Mouse (Mus musculus): Measurements from ENCODE around the gene Pkdrej. TPM values are rescaled to one million over a fixed set of nuclear protein-coding genes. Genes with fewer than 3 reads are reported as not detected.
"Not testable (repeated sequence)": the region's sequence is repeated elsewhere in the genome, so short reads cannot be mapped to it uniquely, and the experiment has no call there.

The Pkdrej gene
- 0.13 TPM in 1 of 2 replicates, not detected in the other for polyA plus RNA-seq (2011; ENCODE audit: insufficient read depth, insufficient read length, low read depth, missing spikeins)

DNA sequence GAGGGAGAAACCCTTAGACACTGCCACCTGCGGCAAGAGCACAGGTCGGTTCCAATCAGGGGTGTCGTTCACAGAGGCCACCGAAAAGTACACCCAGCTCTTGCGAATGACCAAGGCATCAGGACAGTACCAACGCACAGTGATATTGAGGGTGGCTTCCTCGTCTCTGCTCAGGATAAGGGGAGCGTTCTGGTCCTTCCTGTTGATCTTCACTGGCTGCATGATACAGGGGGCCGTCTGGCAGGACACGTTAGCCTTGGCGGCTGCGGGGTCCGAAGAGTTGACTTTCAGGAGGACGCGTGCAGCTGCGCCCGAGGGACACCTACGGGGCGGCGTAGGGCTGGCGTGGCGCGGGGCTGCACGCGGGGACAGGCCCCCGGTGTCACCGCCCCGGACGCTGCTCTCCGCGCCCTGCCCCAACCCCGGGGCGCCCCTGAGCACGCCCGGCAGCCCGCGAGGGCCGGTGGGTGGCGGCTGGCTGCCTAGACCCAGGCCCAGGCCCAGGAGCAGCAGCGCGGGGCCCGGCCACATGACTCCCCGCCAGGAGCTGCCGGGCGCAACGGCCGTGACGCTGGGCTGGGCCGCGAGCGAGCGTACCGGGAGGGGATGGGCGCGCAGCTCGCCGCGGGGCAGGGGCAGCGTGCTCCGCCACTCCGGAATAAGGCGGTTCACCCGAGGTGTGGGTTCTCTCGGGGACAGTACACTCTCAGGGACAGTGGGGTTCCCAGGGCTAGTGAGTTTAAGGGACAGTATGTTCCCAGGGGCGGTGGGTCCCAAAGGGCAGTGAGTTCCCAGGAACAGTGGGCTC, at the start of gene Pkdrej:
Pkdrej (minus strand) TSS at position 532 of the 808 bp plus-strand sequence.
- Histone ChIP-seq H3K4me3 (ENCODE audit: low read depth, low read length) (peak within 1 kb of the TSS; percentile 68), H3K9me3 (replicated peaks; ENCODE audit: control insufficient read depth, insufficient read depth, low read length, poor library complexity, severe bottlenecking) (no peaks in the 10 kb centered on the region), H3K27ac (ENCODE audit: insufficient read depth, low read length) (no peak within 1 kb of the TSS), H3K4me1 (ENCODE audit: control insufficient read depth, insufficient read depth, low read length) (no peaks in the 10 kb centered on the region), H3K9ac (ENCODE audit: low read depth, poor library complexity, severe bottlenecking) (peak within 1 kb of the TSS; percentile 58), H3K27me3 (ENCODE audit: control insufficient read depth, insufficient read depth, low read length, poor library complexity, severe bottlenecking) (0 out of 2 replicates have a peak, but pooled peaks cover 3% of the 10 kb centered on the region), H3K36me3 (ENCODE audit: control insufficient read depth, insufficient read depth, low read length, poor library complexity, severe bottlenecking) (no peaks in the 10 kb centered on the region)
- TF ChIP-seq CTCF (IDR thresholded peaks at IDR 0.05; ENCODE audit: low read depth, low read length), result no peak
- TF ChIP-seq EP300 (IDR thresholded peaks at IDR 0.05; ENCODE audit: insufficient read depth, low read depth, low read length), result no peak
- TF ChIP-seq POLR2A (IDR thresholded peaks at IDR 0.05; ENCODE audit: insufficient read depth, low read length), result no peak

DNA sequence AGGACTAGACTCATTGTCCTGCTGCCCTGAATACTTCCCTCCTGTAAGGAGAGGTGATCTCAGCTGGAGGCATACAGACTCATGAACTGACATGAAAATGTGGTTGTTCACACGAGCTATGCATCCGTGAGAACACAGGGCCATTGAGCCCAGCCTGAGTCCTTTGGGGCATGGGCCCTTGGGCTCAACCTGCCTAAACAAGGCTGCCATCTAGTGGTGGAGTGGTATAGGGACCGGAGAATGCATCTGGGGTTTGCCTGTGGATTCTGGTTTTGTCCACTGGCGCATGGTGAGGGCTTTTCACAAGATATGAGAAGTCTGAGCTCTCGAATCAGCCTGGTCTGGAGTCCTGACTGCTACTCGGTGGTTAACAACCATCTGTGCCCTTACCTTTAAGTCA, 46.2 kb upstream of the Pkdrej start:
- no peak overlapping the region for H3K9ac ChIP-seq (ENCODE audit: low read depth, poor library complexity, severe bottlenecking)
- peaks cover 87% of the 10 kb centered on the region for H3K36me3 ChIP-seq (ENCODE audit: control insufficient read depth, insufficient read depth, low read length, poor library complexity, severe bottlenecking)
- no peak for TF ChIP-seq EP300 (IDR thresholded peaks at IDR 0.05; ENCODE audit: insufficient read depth, low read depth, low read length)
- TF ChIP-seq POLR2A (IDR thresholded peaks at IDR 0.05; ENCODE audit: insufficient read depth, low read length), result no peak
- peak; percentile 78 for TF ChIP-seq CTCF (IDR thresholded peaks at IDR 0.05; ENCODE audit: low read depth, low read length)
- no peaks in the 10 kb centered on the region for H3K4me1 ChIP-seq (ENCODE audit: control insufficient read depth, insufficient read depth, low read length)
- no peak overlapping the region for H3K4me3 ChIP-seq (ENCODE audit: low read depth, low read length)
- H3K27ac ChIP-seq (ENCODE audit: insufficient read depth, low read length), result no peak overlapping the region
- no peaks in the 10 kb centered on the region for H3K27me3 ChIP-seq (ENCODE audit: control insufficient read depth, insufficient read depth, low read length, poor library complexity, severe bottlenecking)
- no peaks in the 10 kb centered on the region for H3K9me3 ChIP-seq (replicated peaks; ENCODE audit: control insufficient read depth, insufficient read depth, low read length, poor library complexity, severe bottlenecking)

DNA sequence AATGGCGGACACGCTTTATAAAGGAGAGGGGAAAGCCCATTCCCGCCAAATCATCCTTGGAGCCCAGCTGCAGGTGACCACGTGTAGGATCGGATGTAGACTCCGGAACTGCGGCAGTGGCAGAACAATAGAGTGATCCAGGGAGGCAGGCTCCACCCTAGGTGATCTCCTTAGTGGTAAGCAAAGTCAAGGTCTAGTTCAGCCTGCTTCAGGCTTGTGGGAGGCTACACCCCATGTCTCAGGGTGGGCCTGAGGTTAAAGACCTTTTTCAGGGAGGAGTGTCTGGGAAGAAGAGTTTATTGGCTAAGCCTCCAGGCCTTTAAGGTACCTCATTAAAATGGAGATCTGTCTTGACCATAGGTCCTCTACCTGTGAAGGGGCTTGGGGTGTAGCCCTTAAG, 44.4 kb upstream of the Pkdrej start:
- not testable (repeated sequence) for H3K9me3 ChIP-seq (replicated peaks; ENCODE audit: control insufficient read depth, insufficient read depth, low read length, poor library complexity, severe bottlenecking); H3K27me3 ChIP-seq (ENCODE audit: control insufficient read depth, insufficient read depth, low read length, poor library complexity, severe bottlenecking); H3K4me1 ChIP-seq (ENCODE audit: control insufficient read depth, insufficient read depth, low read length)
- Histone ChIP-seq H3K27ac (ENCODE audit: insufficient read depth, low read length) (peak overlapping the region; percentile 76; the same call in 1 of the 2 replicates), H3K36me3 (ENCODE audit: control insufficient read depth, insufficient read depth, low read length, poor library complexity, severe bottlenecking) (peaks cover 87% of the 10 kb centered on the region), H3K4me3 (ENCODE audit: low read depth, low read length) (peak overlapping the region; percentile 25; the same call in 1 of the 2 replicates), H3K9ac (ENCODE audit: low read depth, poor library complexity, severe bottlenecking) (peak overlapping the region; percentile 50)
- peak; percentile 89; the same call in 1 of the 2 replicates for TF ChIP-seq EP300 (IDR thresholded peaks at IDR 0.05; ENCODE audit: insufficient read depth, low read depth, low read length)

DNA sequence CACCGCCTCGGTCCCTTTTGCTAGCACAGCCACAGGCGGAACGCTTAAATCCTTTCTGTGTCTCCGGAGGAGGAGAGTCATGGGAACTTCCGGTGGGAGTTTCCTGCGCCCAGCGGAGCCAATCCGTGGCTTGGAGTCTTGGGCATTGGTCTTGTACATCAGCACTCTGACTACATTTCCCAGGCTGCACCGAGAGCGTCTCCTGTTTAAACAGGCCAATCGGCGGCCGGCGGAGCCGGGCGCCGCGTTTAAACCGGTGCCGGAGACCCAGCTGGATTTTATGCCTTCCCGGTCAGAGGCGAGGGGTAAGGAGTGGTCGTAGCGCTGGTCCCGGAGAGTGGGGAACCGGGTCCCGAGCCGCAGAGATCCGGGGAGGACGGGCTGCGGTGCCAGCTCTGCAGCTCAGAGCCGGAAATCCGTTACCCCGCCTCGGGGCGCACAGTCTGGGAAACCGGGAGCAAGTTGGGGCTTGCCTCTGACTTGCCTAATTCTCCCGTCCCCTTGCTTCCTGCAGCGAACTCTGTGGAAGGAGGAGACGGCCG, 38.0 kb upstream of the Pkdrej start, which contains the start of gene Gtse1:
Gtse1 (plus strand) TSS at position 256 of the 542 bp plus-strand sequence.
- TF ChIP-seq CTCF (IDR thresholded peaks at IDR 0.05; ENCODE audit: low read depth, low read length) (no peak), EP300 (IDR thresholded peaks at IDR 0.05; ENCODE audit: insufficient read depth, low read depth, low read length) (peak; percentile 78; the same call in 1 of the 2 replicates), POLR2A (IDR thresholded peaks at IDR 0.05; ENCODE audit: insufficient read depth, low read length) (peak; percentile 38)

DNA sequence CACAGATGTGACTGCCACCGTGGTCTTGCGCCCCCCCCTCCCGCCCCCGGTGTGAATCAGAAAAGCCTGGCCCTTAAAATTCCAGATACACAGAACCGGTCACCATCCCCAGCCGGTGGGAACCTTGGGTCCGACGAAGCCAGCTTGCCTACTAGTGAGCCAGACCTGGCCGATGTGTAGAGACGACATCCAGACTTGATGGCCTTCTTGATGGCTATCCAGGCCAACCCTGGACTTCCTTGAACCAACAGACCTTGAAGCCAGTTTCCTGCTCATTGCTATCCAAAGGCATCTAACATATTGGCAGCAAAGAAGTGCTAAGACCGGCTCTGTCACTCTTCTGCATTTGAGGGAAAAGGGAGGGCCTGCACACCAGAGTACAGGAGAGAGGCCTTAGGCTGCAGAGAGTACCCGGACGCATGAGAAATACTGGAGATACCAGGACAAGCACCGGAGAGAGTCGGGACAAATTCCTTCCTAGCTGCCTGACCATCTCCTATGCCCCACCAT, 37.5 kb upstream of the Pkdrej start:
- Histone ChIP-seq H3K27ac (ENCODE audit: insufficient read depth, low read length) (peak overlapping the region; percentile 18), H3K9ac (ENCODE audit: low read depth, poor library complexity, severe bottlenecking) (peak overlapping the region; percentile 84), H3K9me3 (replicated peaks; ENCODE audit: control insufficient read depth, insufficient read depth, low read length, poor library complexity, severe bottlenecking) (no peaks in the 10 kb centered on the region), H3K36me3 (ENCODE audit: control insufficient read depth, insufficient read depth, low read length, poor library complexity, severe bottlenecking) (peaks cover 36% of the 10 kb centered on the region), H3K27me3 (ENCODE audit: control insufficient read depth, insufficient read depth, low read length, poor library complexity, severe bottlenecking) (no peaks in the 10 kb centered on the region), H3K4me1 (ENCODE audit: control insufficient read depth, insufficient read depth, low read length) (no peaks in the 10 kb centered on the region), H3K4me3 (ENCODE audit: low read depth, low read length) (peak overlapping the region; percentile 97)
- TF ChIP-seq POLR2A (IDR thresholded peaks at IDR 0.05; ENCODE audit: insufficient read depth, low read length), result peak; percentile 21
- TF ChIP-seq CTCF (IDR thresholded peaks at IDR 0.05; ENCODE audit: low read depth, low read length), result no peak
- no peak for TF ChIP-seq EP300 (IDR thresholded peaks at IDR 0.05; ENCODE audit: insufficient read depth, low read depth, low read length)

More for the DNA sequence above, 38.0 kb upstream of the Pkdrej start, which contains the start of gene Gtse1:
- Histone ChIP-seq H3K27ac (ENCODE audit: insufficient read depth, low read length) (peak within 1 kb of the TSS; percentile 89), H3K36me3 (ENCODE audit: control insufficient read depth, insufficient read depth, low read length, poor library complexity, severe bottlenecking) (peaks cover 41% of the 10 kb centered on the region), H3K27me3 (ENCODE audit: control insufficient read depth, insufficient read depth, low read length, poor library complexity, severe bottlenecking) (no peaks in the 10 kb centered on the region), H3K9ac (ENCODE audit: low read depth, poor library complexity, severe bottlenecking) (peak within 1 kb of the TSS; percentile 84), H3K9me3 (replicated peaks; ENCODE audit: control insufficient read depth, insufficient read depth, low read length, poor library complexity, severe bottlenecking) (no peaks in the 10 kb centered on the region), H3K4me1 (ENCODE audit: control insufficient read depth, insufficient read depth, low read length) (no peaks in the 10 kb centered on the region), H3K4me3 (ENCODE audit: low read depth, low read length) (peak within 1 kb of the TSS; percentile 99)

All from ES-Bruce4 (cell line).